Mouse (Mus musculus) ovary, postnatal 14 days (tissue): ENCODE measurements around the gene Plod2.

Experiments
- DNase-seq: peaks from one replicate; pipeline ENCODE4 v3.0.0; 2022; ENCODE audit warnings: low spot score

The Plod2 gene

DNA sequence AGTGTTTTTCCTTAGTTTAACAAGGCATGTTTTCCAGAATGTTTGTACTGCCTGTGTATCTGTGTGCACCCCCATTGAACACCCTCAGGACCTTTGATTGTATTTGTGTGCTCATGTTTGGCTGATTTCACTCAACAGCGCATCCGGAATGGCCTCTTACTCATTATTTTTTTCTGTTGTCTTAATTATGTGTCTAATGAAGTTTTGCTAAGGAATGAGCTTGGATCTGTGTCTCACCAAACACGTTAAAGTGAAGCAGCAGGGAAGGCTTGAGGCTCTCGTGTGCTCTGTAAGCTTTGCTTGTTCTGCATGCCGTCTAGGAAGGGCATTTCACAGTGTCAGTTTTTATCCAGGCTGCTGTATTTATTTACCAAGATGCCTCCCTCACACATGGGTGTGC, 59.5 kb downstream of the Plod2 start:
- no peak for DNase-seq

DNA sequence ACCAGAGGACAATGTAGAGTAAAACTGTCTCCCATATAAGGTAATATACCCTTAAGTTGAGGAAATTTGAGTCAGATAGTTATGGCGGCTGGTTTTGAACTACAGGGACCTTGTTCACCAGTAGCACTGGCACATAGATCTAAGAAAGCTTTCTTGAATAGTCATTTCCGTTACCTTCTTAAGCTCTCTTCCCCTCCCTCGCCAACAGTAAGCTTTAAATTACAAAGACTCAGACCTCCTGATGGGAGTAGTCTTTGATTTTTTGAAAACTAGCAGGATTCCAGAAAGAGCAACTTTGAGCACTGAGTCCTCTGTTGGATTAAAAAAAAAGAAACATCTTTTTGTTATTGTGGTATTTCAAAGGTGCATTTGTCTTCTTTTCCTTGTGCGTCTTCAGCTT, 61.5 kb downstream of the Plod2 start:
- no peak for DNase-seq

DNA sequence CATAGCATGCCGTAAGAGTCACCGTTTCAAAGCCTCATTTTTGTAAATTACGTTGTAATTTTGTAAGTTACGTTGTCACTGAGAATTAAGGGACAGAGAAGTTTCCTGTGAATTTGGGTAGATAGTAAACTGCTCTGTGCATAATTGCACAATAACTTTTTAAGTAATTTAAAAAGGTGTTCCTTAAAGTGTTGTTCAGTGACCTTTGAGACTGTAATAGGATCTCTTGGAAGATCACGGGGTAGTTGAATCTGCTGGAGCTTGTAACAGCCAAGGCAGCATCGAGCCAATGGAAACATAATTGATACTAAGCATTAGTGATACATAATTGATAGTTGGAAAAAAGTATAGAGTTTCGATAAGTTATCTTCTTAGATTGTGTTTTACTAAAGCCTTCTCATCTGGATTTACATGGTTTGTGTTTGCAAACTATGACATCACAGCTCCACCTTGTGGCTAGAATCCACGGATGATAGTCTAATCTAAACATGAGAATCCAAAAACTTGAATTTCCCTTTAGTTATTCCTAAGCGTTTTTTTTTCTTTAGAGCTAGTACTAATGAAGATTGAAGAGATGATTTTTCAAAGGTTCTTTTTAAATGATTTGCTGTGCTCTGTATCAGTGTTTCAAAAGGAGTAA, 68.7 kb downstream of the Plod2 start:
- peak; percentile 46 for DNase-seq

DNA sequence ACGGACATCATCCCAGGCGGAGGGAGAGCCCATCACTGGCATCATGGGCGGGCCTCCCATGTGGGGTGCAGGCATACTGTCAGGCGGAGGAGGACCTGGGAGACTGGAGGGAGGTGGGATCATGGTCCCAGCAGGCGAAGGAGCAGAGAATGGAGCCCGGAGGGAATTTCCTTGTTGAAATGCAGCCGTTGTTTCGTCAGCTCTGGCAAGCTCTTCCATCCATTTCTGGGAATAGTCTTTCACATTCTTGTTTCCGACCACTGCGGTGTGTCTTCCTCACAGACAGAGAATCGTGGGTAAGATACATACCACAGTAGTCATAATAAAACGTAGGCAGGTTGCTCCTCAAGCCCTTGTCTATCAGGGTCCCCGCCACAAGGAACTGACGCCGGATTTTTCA, 70.6 kb downstream of the Plod2 start:
- no peak for DNase-seq

DNA sequence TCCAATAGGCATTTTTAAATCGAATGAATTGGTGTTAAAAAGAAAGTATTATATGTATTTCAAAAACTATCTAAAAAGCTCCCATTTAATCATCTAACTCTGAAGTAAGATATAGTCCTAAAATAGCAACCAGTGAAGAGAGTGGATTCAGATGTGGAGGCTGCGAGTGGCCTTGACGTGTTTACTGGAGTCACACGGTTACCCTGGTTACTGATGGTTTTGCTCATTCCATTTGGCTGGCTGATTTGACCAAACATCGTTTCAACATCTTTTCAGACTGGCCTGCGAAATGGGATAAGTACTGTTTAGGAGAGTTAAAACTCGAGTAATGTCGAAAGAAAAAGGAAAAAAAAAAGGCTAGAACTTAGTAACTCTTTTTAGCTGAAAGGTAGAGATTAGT, 71.2 kb downstream of the Plod2 start:
- DNase-seq = no peak

DNA sequence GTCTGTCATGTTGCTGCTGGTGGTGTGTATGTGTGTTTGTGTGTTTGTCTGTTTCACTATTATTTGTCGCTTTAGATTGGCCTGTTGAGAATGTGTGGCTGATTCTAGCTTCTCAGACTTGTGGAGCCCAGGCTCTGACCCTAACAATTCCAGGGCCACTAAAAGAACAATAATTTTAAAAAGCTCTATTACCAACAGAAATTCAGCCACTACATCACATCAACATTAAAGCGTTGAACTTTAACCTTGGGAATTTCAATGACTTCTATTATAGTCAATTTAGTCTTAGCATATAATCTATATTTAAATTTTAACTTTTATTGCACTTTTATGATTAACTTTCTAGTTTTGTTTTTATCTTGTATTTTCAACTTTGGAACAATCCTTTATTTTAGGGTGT, 74.4 kb downstream of the Plod2 start:
- DNase-seq = no peak

DNA sequence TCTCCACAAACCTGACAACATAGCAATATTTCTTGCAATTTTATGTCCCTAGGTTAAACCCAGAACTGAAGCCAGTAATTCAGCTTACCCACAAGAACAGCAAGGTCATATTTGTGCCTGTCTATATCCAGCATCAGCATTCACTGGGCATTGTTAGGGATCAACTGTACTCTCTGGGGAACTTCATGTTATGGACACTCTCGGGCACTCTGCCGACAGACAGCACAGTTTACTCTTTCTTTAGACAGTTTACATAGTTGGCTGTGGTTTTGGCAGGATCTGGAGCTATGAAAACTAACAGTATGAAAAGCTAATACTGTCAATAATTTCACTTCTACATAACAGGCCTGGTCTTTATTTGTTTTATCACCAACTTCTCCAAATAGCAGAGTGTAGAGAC, 75.4 kb downstream of the Plod2 start:
- no peak for DNase-seq

DNA sequence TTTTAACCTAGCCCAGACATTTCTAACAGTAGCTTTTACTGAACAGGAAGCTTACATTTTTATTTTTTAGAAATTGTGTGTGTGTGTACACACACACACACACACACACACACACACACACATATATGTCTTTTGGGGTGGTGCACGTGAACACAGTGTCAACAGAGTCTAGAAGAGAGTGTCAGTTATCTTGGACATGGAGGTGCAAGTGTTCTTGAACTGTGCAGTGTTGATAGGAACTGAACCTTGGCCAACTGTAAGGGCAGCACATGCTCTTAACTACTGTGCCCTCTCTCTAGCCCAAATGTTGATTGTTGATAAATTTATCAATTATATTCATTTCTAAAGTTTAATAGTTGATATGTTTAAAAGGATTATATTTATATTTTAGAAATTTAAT, 78.1 kb downstream of the Plod2 start:
- no peak for DNase-seq

DNA sequence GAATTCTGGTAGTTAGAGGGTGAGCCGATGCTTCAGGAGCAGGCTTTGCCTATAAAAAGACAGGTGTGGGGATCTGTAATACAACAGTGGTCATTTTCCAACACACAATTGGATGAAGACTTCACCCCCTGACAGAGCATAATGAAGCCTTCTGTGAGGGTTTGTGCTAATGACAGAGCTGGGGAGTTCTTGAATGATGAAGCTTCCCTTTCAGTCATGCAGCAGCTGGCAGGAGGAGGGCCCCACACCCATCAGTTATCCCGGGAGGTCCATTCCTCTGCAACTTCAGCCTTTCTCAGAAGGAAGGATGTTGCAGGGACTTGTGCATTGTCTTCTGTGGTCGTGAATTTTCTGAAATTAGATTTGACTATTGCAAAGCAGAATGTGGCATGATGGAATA, 79.2 kb downstream of the Plod2 start:
- DNase-seq = no peak

DNA sequence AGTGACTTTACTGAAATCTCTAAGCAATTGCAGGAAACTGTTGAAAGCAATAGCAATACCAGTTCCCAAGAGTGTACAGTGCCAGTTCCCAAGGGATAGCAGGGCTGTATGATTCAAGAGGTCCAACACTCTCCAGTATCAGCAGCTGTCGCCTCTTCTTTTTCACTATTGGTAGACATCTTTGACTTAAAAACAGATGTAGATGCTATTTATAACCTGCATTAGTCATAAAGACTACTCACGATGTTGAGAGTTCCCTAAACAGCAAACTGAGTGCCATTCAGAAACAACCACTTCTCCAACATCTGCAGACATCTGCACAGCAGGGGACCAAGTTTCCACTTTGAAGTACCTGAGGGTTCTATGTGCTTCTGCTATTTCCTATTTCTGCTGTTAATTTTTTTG, 79.9 kb downstream of the Plod2 start:
- DNase-seq = no peak

DNA sequence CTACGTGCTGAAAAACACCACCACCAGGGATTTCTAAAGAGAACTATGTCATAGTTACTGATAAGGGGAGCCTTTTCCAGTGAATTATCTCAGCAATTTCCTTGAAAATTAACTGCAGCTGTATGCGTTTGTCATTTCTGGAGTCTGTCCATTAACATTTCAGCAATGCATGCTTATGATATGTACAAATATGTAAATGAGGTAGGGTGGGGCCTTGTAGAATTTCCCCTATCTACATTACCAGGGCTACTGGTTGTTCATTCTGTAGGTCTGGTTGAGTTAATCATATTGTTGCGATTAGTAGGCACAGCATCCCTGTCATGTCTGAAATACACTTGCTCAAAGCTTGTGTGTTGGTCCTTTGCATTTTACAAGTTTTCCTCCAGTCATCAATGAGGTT, 92.8 kb downstream of the Plod2 start:
- no peak for DNase-seq

DNA sequence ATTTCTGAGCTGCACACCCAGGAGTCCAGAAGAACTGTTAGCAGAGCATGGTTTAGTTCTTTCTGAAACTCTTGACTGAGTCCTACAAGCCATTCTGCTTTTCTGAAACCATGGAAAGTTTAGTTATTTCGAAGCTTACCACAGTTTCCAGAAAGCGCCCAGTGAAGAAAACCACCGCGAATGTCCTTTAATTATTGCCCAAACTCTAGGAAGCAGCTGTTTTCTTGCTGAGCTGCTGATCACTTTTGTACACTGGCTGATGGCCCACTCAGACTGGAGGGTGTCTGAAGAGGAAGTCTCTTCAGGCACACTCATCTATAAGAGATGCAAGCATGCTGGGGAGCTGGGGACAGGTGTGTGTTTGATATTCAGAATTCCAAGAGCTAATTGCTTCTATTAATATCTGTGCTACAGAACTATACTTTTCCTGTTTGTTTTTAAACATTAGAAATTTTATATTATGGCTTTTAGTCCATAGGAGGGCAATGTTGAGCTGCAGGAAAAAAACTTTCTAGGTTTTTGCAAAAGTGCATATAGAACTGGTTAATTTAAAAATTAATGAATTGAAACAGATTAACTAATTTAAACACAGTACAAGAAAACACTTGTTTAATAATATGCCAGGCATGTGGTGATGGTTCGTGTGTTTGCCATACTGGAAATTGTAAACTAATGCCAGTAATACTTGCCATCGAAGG, 97.3 kb downstream of the Plod2 start:
- DNase-seq = no peak

DNA sequence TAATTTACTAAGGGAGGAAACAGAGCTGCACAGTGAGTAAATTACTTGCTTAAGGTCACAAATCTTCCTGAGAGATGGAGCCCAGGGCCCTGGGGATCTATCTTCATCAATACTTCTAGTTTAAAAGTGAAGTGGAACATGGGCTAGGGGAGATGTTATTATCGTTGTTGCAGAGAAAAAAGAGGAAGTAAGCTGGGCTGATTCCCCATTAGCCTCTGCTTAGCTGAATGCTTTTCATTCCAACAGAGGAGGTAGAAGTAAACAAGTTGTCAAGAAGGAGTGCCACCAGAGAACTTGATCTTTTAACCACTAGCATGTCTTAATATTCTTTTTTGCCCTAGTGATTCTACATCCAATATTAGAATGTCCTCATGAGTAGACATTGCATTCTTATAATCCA, 99.7 kb downstream of the Plod2 start:
- DNase-seq = no peak
